Mouse (Mus musculus) frontal cortex, adult 2 months (tissue): Measurements from ENCODE around the gene Nup98. TPM values are rescaled to one million over a fixed set of nuclear protein-coding genes. Genes with fewer than 3 reads are reported as not detected.

Experiments used
- DNase-seq, 2 experiments: peaks; one replicate each; pipeline ENCODE4 v3.0.0; 2022; ENCODE audit warnings: low spot score in 1 of 2; ENCODE audit errors: extremely low spot score in 1 of 2
- polyA plus RNA-seq: library from polyadenylated mRNA; depleted of rRNA; stranded (reverse); fragments of >200 nt; gene quantifications from 2 replicates; pipeline ENCODE4 v1.2.3, GENCODE M21; 2012

The Nup98 gene
- polyA plus RNA-seq, 1 experiment = 19.7 TPM

DNA sequence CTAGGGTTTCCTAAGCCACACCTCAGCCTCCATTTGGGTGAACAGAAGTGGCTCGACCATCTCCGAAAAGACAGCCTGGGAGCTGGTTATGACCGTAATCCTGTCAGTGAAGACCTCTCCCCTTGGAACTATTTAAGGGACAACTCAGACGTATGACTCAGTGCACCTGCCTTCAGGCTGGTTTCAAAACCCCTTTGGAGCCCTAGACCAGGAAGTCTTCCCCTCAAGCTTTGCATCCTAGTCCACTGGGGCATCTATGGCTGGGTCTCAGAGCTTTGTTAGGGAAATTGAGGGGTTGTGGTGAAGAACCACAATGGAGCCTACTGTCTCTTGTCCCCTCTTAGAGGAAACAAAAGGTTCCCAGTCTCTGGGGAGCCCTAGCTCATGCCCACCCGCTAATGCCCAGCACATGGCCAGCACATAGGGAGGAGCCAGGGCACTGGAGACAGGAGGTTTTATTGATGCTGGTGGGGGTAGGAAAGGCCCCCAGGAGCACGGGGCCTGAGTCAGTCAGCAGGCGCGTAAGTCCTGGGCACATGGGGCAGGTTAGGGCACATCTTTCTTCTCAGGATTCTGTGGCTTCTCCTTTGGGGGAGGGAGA, 28.8 kb upstream of the Nup98 start:
- DNase-seq = peak in 1 of 2 experiments; percentile 26

DNA sequence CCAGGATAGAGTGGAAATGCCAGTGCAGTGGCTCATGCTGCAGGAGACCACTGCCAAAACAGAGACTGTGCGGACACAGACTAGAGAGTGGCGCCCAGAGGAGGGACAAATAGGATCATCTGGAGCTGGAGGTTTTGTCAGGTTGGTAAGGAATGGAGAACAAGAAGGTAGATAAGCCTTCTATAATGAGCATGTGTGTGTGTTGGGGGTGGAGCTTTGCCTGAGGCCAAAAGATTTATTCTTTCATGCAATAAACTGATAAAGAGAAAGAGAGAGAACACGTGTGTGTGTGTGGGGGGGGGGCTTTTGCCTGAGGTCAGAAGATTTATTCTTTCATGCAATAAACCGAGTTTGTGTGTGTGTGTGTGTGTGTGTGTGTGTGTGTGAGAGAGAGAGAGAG, 23.1 kb upstream of the Nup98 start:
- no peak for DNase-seq

DNA sequence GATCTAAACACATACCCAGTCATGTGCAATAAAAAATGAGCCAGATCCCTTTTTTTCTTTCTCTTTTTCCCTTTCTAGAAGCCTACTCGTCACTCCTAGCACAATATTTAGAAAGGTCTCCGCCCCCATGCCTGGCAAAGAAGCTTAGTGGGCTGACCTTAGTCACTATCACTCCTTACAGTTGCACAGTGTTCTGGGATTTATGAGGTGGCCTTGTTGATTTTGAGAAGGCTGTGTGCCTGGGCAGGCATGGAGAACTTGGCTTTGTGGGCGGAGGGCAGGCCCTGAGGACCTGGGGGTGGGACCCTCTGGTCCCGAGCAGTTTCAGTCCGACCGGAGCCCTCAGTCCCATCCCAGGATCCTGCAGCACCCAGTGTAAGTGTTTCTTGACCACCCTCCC, 19.8 kb upstream of the Nup98 start:
- no peak for DNase-seq

DNA sequence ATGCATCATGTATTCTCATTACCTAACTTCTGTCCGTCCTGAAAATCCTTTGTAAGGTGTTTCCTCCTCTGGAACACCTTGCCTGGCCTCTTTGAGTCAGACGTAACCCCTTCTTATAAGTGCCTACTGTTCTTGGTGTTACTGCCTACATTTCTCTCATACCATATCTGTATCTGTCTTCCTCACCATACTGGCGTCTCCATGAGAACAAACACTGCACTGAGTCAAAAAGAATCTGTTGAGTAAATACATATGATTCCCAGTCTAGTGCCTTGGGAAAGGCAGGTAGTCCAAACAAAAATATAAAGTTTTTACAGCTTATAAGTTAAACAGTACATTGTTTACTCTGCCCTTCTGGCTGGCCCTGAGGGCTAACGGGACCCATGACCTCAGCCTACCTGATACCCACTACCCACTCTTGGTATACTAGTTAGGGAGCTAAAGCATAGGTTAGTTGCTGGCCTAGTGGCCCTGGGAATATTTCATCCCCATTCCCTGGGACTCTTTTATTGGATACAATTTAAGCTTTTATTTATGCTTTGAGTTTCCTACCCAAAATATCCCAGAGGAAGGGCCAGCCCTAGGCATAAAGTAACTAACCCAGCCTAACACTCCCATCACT, 18.2 kb upstream of the Nup98 start:
- DNase-seq = no peak

DNA sequence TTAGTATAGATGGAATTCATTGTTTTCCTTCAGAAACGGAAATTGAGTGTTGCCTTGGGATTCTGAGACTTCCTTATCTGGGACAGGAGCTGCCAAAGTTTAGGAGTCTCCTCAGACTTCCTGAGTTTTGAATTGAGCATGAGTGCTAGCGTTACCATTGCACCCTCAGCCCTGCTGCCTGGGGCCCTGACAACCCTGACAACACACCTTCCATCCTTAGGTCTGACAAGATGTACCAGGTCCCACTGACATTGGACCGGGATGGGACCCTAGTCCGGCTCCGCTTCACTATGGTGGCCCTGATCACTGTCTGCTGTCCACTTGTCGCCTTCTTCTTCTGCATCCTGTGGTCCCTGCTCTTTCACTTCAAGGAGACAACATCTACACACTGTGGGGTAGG, 16.1 kb upstream of the Nup98 start:
- DNase-seq = no peak

DNA sequence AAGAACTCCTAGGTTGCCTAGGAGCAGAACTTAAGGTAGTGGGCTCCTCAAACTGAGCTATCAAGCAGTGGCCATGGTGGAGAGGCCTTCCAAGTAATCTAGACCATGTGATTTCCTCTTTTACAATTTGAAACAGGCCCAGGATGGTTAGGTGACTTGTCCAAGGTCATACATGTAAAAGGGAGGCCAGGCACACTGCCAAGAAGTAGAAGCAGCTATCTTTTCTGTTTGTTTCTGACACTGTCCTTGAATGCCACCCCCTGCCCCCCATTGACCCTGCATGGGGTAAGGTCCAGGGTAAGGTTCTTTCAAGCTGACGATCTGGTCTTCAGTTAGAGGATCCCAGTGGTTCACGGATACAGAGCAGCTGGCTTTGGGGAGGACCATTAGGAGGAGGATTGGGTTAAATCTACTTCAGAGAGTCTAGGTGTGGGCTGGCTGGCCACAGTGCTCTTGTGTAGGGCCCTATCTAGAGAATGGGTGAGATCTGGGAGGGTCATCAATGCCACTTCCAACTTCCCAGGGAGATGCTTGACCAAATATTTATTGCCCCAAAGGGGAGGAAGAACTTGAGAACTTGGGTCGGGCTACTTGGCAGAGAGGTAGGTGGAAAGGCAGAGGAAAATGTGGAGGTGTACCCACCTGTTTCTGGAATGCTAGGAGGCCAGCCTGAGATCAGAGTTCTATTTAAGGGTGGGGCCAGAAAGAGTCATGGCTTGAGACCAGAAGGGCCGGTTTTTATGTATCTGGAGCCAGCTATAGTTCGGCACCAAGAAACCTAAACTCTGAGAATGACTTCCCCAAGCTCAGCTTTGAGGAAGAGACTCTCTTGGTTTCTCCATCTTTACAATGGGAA, 14.1 kb upstream of the Nup98 start:
- DNase-seq = no peak

DNA sequence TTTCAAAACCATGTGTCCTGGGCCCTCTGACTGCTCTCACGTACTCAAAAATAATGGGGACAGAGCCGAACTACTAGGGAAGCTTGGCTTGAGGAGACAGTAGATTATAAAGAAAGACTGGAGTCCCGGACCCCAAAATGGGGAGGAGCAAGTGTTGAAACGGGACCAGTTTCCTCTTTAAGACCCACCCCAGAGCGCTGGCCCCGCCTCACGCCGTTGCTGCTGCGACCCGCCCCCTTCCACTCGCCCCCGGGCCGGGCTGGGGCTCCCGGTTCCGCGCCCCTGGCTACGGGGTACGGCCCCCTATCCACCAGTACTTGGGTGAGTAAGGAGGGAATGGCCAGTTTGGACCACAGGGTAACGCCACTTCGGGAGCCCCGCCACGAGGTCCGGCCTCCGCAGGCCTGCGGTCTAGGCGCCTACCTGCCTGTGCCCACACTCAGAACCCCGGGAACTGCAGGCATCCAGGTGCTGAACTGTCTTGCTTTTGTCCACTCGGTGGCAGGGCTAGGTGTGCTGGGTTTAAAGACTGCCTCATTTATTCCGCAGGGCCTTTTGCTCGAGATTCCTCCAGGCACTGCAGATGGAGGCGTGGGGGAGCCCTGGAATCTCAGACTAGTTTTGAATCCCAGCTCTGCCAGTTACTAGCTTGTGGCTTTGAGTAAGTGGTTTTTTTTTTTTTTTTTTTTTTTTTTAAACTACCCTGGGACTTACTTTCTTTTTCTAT, 13.0 kb upstream of the Nup98 start:
- peak in 1 of 2 experiments; percentile 62 for DNase-seq

DNA sequence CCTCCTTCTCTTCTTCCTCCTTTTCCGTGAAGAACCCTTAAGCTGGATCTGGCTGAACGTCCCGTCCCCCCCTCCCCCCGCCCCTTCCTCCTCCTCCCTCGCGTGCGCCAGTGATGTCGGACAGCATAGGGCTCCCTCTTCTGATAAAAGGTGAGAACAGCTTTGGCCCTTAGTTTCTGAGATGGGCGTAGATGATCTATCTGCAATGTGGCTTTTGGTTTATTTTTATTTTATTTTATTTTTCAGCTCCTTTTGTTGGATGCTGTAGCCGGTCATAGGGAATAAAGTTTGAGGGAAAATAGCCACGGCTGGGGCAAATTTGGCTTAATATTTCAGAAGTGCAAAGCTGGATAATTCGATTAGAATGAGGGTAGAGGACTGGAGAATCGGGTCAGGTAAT, 12.4 kb upstream of the Nup98 start:
- DNase-seq = peak in 1 of 2 experiments; percentile 44

DNA sequence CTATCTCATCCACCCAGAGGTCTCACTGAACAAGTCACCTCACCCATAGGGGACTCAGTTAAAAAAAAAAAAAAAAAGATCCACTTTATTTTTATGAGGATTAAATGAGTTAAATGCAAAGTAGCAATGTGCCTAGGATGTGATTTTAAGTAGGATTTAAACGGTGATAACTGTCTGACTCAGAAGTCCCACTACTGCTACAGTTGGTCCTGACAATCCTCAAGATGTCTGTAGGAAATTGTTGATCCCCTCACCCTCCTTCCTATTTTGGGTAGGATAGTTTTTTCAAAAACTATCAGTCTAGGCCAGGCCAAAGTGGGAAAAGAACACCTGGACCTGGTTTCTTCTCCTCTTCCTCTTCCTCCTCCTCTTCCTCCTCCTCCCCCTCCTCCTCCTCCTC, 11.9 kb upstream of the Nup98 start:
- DNase-seq = peak in 1 of 2 experiments; percentile 30

DNA sequence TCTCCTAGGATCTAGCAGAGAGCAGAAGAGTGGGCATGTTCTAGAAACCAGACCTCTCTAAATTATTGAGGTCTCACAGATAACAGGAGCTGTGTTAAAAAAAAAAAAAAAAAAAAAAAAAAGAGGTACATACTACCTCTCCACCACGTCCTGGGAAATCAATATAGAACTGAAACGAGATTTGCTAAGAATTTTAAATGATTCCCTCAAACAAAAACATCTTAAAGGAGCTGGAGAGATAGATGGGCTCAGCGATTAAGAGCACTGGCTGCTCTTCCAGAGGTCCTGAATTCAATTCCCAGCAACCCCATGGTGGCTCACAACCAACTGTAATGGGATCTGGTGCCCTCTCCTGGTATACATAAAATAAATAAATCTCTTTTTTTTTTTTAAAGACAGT, 1.1 kb upstream of the Nup98 start:
- no peak for DNase-seq

DNA sequence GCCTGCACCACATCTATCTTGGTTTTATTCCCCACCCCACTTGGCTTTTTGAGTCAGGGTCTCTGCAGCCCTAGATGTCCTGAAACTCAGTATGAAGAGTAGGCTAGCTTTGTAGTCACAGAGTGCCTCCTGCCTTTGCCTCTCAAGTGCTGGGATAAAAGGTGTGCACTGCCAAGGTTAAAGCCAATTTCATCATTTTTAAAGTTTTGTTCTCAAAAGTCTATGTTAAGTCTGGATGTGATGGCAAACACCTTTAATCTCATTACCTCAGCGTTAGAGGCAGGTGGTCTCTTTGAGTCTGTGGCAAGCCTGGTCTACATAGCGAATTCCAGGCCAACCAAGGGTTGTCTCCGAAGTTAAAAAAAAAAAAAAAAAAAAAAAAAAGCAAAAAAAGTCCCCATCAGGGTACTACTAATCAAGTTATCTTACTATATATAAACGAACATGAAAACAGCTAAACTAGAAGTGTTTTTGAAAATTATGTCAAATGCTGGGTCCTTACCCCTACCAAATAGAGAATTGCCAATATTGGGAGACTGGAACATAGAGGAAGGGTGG, 1.1 kb downstream of the Nup98 start:
- DNase-seq = no peak

DNA sequence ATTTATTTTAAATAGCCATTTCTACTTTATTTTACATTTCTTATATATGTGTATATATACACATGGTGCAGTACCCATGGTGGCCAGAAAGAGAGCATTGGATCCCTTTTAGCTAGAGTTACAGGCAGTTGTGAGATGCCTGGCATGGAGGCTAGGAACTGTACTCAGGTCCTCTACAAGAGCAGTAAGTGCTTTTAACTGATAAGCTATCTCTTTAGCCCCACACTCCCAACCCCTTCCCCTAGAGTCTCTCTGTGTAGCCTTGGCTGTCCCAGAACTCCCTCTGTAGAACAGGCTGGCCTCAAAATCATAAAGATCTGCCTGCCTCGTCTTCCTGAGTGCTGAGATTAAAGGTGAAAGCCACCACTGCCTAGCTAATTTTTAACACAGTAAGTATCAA, 4.3 kb downstream of the Nup98 start:
- no peak for DNase-seq

DNA sequence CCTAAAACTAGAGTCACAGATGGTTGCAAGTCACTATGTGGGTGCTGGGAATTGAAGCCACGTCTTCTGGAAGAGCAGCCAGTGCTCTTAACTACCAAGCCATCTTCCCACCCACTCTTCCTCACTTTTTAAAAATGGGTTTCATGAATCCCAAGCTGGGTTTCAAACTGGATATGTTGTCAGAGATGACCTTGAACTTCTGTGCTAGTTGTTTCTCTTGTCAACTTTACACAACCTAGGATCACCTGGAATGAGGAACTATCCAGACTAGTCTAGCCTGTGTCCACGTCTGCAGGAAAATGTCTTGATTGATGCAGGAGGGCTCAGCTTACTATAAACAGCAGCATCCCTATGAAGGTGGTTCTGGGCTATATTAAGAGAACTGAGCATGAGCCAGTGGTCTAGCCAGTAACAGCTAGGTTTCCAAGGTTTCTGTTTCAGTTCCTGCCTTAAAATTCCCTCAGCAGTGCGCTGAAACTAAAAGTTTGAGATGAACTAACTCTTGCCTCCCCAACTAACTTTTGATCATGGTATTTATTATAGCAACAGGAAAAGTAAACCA, 5.6 kb downstream of the Nup98 start:
- no peak for DNase-seq

DNA sequence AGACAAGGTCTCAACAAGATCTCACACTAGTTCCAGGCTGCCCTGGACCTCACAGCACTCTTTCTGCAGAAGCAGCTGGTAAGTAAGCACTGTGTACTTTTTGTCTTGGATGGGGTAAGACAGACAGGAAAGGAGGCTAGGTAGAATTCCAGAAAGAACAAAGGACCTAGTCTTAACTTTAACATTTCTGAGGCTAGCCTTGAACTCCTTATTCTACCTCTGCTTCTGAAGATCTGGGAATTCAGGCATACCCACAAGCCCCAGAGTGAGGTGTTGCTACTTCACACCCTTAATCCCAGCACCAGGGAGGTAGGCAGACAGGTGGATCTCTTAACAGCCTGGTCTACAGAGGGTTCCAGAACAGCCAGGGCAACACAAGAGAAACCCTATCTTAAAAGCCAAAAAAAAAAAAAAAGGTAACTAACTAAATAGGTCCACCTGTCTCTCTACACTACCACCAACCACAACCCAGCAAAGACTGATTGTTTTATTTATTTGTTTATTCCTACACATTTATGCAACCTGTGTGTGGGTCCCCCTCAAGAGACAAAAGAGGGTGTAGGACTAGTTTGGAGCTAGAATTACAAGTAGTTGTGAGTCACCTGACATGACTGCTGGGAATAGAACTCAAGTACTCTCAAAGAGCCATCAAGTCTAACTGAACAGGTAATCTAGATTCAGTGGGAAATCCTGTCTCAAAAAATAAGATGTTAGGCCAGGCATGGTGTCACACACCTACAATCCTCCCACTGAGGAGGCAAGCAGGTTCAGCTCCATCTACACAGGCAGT, 8.8 kb downstream of the Nup98 start:
- no peak for DNase-seq

DNA sequence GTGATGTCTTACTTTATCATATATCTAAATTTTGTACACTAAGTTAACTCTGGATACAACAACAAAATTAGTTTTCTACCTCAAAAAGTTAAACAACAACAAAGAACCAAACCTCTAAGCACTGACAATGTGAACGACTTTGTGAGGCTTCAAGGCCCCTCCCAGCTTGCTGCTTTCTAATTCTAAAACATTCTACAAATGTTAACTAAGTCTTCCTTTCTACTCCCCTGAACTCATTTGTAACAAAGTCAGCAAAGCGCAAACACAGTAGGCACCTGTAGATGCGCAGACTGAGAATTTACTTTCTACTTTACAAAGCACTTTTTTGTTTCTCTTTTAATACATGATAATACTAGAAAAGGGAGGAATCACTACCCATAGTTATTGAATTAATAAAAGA, 9.4 kb downstream of the Nup98 start:
- DNase-seq = no peak

DNA sequence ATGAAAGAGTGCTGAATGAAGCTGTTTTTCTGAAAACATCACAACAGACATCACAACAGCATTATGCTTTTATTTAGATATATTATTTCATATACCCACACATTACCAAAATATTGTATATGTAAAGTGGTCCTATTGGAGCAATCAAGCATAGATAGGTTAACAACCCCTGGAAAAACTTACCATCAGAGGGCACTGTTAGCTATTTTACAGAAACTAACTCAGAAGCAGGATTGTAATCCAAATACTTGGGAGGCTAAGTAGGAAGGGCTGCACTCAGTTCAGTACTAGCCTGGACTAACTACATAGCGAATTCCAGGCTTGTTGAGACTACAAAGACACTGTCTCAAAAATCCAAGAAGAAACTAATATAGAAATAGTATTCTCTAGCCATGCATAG, 17.6 kb downstream of the Nup98 start:
- peak in 1 of 2 experiments; percentile 15 for DNase-seq

DNA sequence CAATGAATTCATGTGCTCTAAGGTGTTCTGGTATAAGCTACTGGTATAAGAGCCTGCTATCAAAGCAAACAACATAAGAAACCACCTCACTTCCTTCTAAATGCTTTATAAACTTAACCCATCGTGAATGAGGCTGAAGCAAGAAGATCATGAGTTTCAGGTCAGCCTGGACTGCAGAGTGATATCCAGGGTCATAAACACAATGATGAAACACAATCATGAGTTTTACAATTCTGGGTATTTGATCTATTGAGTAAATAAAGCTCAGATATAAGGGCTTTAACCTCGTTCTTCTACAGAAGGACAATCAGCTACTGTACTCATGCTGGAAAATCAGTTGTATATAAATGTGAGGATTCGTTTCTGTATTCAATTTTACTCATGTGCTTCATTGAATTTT, 26.1 kb downstream of the Nup98 start:
- no peak for DNase-seq

DNA sequence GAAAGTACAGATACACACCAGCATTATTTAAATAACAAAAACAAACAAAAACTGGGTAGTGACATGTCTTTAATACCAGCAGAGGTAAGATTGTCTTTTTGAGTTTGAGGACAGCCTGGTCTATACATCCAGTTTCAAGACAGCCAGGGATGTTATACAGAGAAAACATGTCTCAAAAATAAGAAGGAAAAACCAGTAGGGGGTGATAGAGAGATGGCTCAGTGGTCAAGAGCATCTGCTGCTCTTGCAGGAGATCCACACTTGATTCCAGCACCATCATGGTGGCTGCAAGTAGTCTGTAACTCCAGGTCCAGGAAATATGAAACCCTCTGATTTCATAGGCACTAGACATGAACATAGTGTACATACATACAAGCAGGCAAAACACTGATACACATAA, 39.7 kb downstream of the Nup98 start:
- DNase-seq = no peak

DNA sequence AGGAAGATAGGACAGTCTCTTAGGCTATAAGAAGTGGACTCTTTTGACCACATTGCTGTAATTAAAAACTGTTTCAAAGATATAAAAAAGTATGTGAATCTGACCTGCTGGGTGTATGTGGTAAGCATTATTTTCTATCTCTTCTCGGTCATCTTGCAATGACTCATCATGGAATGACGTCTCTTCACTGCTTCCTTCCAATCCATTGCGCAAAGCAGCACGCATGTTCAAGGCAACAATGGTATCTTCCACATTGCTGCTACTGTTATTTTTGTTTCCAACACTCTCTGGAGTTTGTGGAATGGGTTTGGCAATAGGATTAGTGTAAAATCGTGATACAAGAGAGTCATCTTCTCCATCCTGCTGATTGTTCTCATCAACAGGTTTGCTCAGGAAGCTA, 56.3 kb downstream of the Nup98 start:
- no peak for DNase-seq

DNA sequence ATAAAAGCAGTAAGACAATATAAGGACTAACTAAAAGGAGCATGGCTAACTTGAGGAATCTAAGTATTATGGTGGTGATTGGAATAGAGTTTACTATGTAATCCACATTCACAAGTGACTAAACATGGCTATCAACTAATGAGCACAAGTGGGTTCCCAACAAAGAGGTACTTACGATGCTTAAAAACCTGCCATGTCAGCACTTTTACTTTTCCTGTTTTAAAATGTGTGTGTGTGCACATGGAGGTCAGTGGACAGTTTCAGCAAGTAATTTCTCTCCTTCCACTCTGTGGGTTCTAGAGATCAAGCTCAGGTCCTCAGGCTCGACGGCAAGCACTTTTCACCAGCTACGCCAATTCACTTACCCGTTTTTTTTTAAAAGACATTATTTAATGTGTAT, 72.1 kb downstream of the Nup98 start:
- no peak for DNase-seq
